Mouse (Mus musculus): ENCODE data around the gene D17H6S53E. TPM values are rescaled to one million over a fixed set of nuclear protein-coding genes. Genes with fewer than 3 reads are reported as not detected.

D17H6S53E gene
- polyA plus RNA-seq, 1 experiment from 2014 or later, result 29.3 TPM

GRCm38 (mm10) chr17:35174201-35174977 is 48.2 kb downstream of the D17H6S53E start:
- in situ Hi-C loops (cut with MboI; ENCODE audit: low pct_unique_long_range_greater_than_20kb), result no loop called here
- no peak for ATAC-seq
- no peak for DNase-seq (ENCODE audit: low read depth, low spot score)
- TF ChIP-seq CTCF (IDR thresholded peaks at IDR 0.05), result no peak
- ChIA-PET CTCF (interaction anchor here (1.0 to 12.3 kb wide), 2 partner anchors 15 to 58 kb away, joined by 3 to 239 read pairs; partner anchors contain the start of genes Atp6v1g2, Ddx39b and Nfkbil1), POLR2A (interaction anchor here (1.3 kb wide), 1 partner anchor 58 kb away, joined by 7 read pairs; no protein-coding TSS in a partner anchor)
- H3K27me3 ChIP-seq, result no peaks in the 10 kb centered on the region

GRCm38 (mm10) chr17:35175382-35175781 is 49.2 kb downstream of the D17H6S53E start:
- no peaks in the 10 kb centered on the region for H3K27me3 ChIP-seq
- CTCF ChIA-PET, result interaction anchor here (1.0 to 12.3 kb wide), 2 partner anchors 14 to 57 kb away, joined by 3 to 239 read pairs; partner anchors contain the start of genes Atp6v1g2, Ddx39b and Nfkbil1
- in situ Hi-C loops (cut with MboI; ENCODE audit: low pct_unique_long_range_greater_than_20kb), result no loop called here
- DNase-seq (ENCODE audit: low read depth, low spot score), result no peak
- POLR2A ChIA-PET, result interaction anchor here (0.6 to 1.3 kb wide), 2 partner anchors 17 to 57 kb away, joined by 4 to 7 read pairs; no protein-coding TSS in a partner anchor
- no peak for ATAC-seq
- TF ChIP-seq CTCF (IDR thresholded peaks at IDR 0.05), result no peak

- no peaks in the 10 kb centered on the region for H3K27me3 ChIP-seq
- TF ChIP-seq CTCF (IDR thresholded peaks at IDR 0.05), result no peak
- POLR2A ChIA-PET, result interaction anchor here (0.6 kb wide), 1 partner anchor 16 kb away, joined by 4 read pairs; no protein-coding TSS in a partner anchor
- CTCF ChIA-PET, result interaction anchor here (12.3 kb wide), 1 partner anchor 57 kb away, joined by 239 read pairs; the partner anchor contains the start of genes Atp6v1g2, Ddx39b and Nfkbil1
- DNase-seq (ENCODE audit: low read depth, low spot score) (no peak), ATAC-seq (no peak)
- in situ Hi-C loops (cut with MboI; ENCODE audit: low pct_unique_long_range_greater_than_20kb), result no loop called here
Measured at GRCm38 (mm10) chr17:35175968-35176367, 49.8 kb downstream of the D17H6S53E start, which contains the start of gene Aif1. TSS of gene Aif1 (minus strand) at chr17:35176068.

Other genes with a start within 250 kb of the D17H6S53E start
- 33.5 TPM for gene Zbtb12, start 246.9 kb upstream of the D17H6S53E start, polyA plus RNA-seq (2021)
- gene Gm20547, start 244.3 kb upstream of the D17H6S53E start, polyA plus RNA-seq (2021), result not detected
- gene C2, start 228.1 kb upstream of the D17H6S53E start, polyA plus RNA-seq (2021), result 0.65 TPM
- 200 TPM for gene Ehmt2, start 227.9 kb upstream of the D17H6S53E start, polyA plus RNA-seq (2021)
- 0.37 TPM for gene Slc44a4, start 211.9 kb upstream of the D17H6S53E start, polyA plus RNA-seq (2021)
- gene Neu1, start 195.1 kb upstream of the D17H6S53E start, polyA plus RNA-seq (2021), result 75.4 TPM
- gene Hspa1b, start 167.1 kb upstream of the D17H6S53E start, polyA plus RNA-seq (2021), result 47.3 TPM
- 1.2 TPM for gene Gm20481, start 156.5 kb upstream of the D17H6S53E start, polyA plus RNA-seq (2021)
- gene Hspa1a, start 154.2 kb upstream of the D17H6S53E start, polyA plus RNA-seq (2021), result 9.2 TPM
- gene Hspa1l, start 153.7 kb upstream of the D17H6S53E start, polyA plus RNA-seq (2021), result 1.9 TPM
- gene Lsm2, start 144.5 kb upstream of the D17H6S53E start, polyA plus RNA-seq (2021), result 64.4 TPM
- gene Vars, start 125.4 kb upstream of the D17H6S53E start, polyA plus RNA-seq (2021), result 123 TPM
- gene Vwa7, start 109.8 kb upstream of the D17H6S53E start, polyA plus RNA-seq (2021), result 1.2 TPM
- gene Sapcd1, start 98.4 kb upstream of the D17H6S53E start, polyA plus RNA-seq (2021), result 0.64 TPM
- gene Msh5, start 79.6 kb upstream of the D17H6S53E start, polyA plus RNA-seq (2021), result 2.9 TPM
- 671 TPM for gene Clic1, start 76.4 kb upstream of the D17H6S53E start, polyA plus RNA-seq (2021)
- gene Ddah2, start 67.3 kb upstream of the D17H6S53E start, polyA plus RNA-seq (2021), result 198 TPM
- not detected for gene Ly6g6c, start 61.0 kb upstream of the D17H6S53E start, polyA plus RNA-seq (2021)
- not detected for gene Mpig6b, start 60.2 kb upstream of the D17H6S53E start, polyA plus RNA-seq (2021)
- gene Ly6g6e, start 49.5 kb upstream of the D17H6S53E start, polyA plus RNA-seq (2021), result not detected
- 0.19 TPM for gene Ly6g6d, start 48.3 kb upstream of the D17H6S53E start, polyA plus RNA-seq (2021)
- gene Ly6g6f, start 40.8 kb upstream of the D17H6S53E start, polyA plus RNA-seq (2021), result not detected
- 77.3 TPM for gene Abhd16a, start 37.1 kb upstream of the D17H6S53E start, polyA plus RNA-seq (2021)
- gene Ly6g5c, start 18.1 kb upstream of the D17H6S53E start, polyA plus RNA-seq (2021), result not detected
- gene Ly6g5b, start 10.9 kb upstream of the D17H6S53E start, polyA plus RNA-seq (2021), result 0.27 TPM
- 28.4 TPM for gene Gpank1, start 4.9 kb upstream of the D17H6S53E start, polyA plus RNA-seq (2021)
- gene Csnk2b, start 4.3 kb upstream of the D17H6S53E start, polyA plus RNA-seq (2021), result 254 TPM
- 0.15 TPM for gene Apom, start 5.7 kb downstream of the D17H6S53E start, polyA plus RNA-seq (2021)
- gene Bag6, start 8.8 kb downstream of the D17H6S53E start, polyA plus RNA-seq (2021), result 283 TPM
- gene Prrc2a, start 38.5 kb downstream of the D17H6S53E start, polyA plus RNA-seq (2021), result 300 TPM
- gene Aif1, start 49.7 kb downstream of the D17H6S53E start, polyA plus RNA-seq (2021), result 0.14 TPM
- gene Lst1, start 62.1 kb downstream of the D17H6S53E start, polyA plus RNA-seq (2021), result not detected
- gene Ltb, start 68.1 kb downstream of the D17H6S53E start, polyA plus RNA-seq (2021), result not detected
- gene Tnf, start 75.6 kb downstream of the D17H6S53E start, polyA plus RNA-seq (2021), result not detected
- 0.14 TPM for gene Lta, start 79.0 kb downstream of the D17H6S53E start, polyA plus RNA-seq (2021)
- gene Gm16181, start 94.5 kb downstream of the D17H6S53E start, polyA plus RNA-seq (2021), result 0.54 TPM
- 3.7 TPM for gene Atp6v1g2, start 107.3 kb downstream of the D17H6S53E start, polyA plus RNA-seq (2021)
- gene Nfkbil1, start 109.4 kb downstream of the D17H6S53E start, polyA plus RNA-seq (2021), result 32.8 TPM
- 321 TPM for gene Ddx39b, start 115.4 kb downstream of the D17H6S53E start, polyA plus RNA-seq (2021)
- 112 TPM for gene H2-D1, start 136.4 kb downstream of the D17H6S53E start, polyA plus RNA-seq (2021)
- gene H2-Q1, start 194.0 kb downstream of the D17H6S53E start, polyA plus RNA-seq (2021), result 1.1 TPM
- not detected for gene H2-Q2, start 215.9 kb downstream of the D17H6S53E start, polyA plus RNA-seq (2021)